Mouse (Mus musculus): ENCODE results near the gene Cldn5. TPM values are rescaled to one million over a fixed set of nuclear protein-coding genes. Genes with fewer than 3 reads are reported as not detected.

Gene Cldn5
- polyA plus RNA-seq, 1 experiment from 2014 or later = 87.8 TPM

Other genes with a start within 250 kb of the Cldn5 start
- gene Tbx1, start 186.2 kb upstream of the Cldn5 start, polyA plus RNA-seq (2014; fragmentation: Nextera tagmentation; extraction: Ambion mirVana) = 0.27 and 0.34 TPM in 2 replicates
- gene Gp1bb, start 154.4 kb upstream of the Cldn5 start, polyA plus RNA-seq (2014; fragmentation: Nextera tagmentation; extraction: Ambion mirVana) = 14.7 and 14.9 TPM in 2 replicates
- gene Gm49601, start 150.4 kb upstream of the Cldn5 start, polyA plus RNA-seq (2014; fragmentation: Nextera tagmentation; extraction: Ambion mirVana) = 9.9 and 15.2 TPM in 2 replicates
- gene Sept5, start 146.9 kb upstream of the Cldn5 start, polyA plus RNA-seq (2014; fragmentation: Nextera tagmentation; extraction: Ambion mirVana) = 175 and 200 TPM in 2 replicates
- 80.2 and 82.3 TPM in 2 replicates for gene Ufd1, start 34.9 kb downstream of the Cldn5 start, polyA plus RNA-seq (2014; fragmentation: Nextera tagmentation; extraction: Ambion mirVana)
- gene Cdc45, start 35.1 kb downstream of the Cldn5 start, polyA plus RNA-seq (2014; fragmentation: Nextera tagmentation; extraction: Ambion mirVana) = 6.8 and 11.1 TPM in 2 replicates
- 27.2 and 35.3 TPM in 2 replicates for gene 2510002D24Rik, start 59.7 kb downstream of the Cldn5 start, polyA plus RNA-seq (2014; fragmentation: Nextera tagmentation; extraction: Ambion mirVana)
- gene Gm28539, start 59.7 kb downstream of the Cldn5 start, polyA plus RNA-seq (2014; fragmentation: Nextera tagmentation; extraction: Ambion mirVana) = not detected in 2 replicates
- 53.5 and 55.3 TPM in 2 replicates for gene Mrpl40, start 100.0 kb downstream of the Cldn5 start, polyA plus RNA-seq (2014; fragmentation: Nextera tagmentation; extraction: Ambion mirVana)
- 23.4 and 28.1 TPM in 2 replicates for gene Hira, start 100.2 kb downstream of the Cldn5 start, polyA plus RNA-seq (2014; fragmentation: Nextera tagmentation; extraction: Ambion mirVana)

Measured in midbrain, embryonic 14.5 days (tissue).